Mouse (Mus musculus) myocyte (in vitro differentiated cells): ENCODE results near the gene March2. TPM values are rescaled to one million over a fixed set of nuclear protein-coding genes. Genes with fewer than 3 reads are reported as not detected.
A peak's percentile ranks its signal among the peaks of the same experiment; 100 is the strongest.

ENCODE experiments used
- H3K27me3 ChIP-seq: one replicate; pipeline ENCODE4 v1.6.1; 2011; ENCODE audit not compliant: control insufficient read depth, insufficient read depth, insufficient read length
- H3K36me3 ChIP-seq: one replicate; pipeline ENCODE4 v1.6.1; 2011; ENCODE audit not compliant: control insufficient read depth, insufficient read depth
- H3K4me2 ChIP-seq: one replicate; pipeline ENCODE4 v1.6.1; 2011; ENCODE audit warnings: low read depth, control low read depth
- H3K4me3 ChIP-seq: one replicate; pipeline ENCODE4 v1.5.1; 2011; ENCODE audit warnings: mild to moderate bottlenecking, control low read depth, moderate library complexity
- H3K79me2 ChIP-seq: one replicate; pipeline ENCODE4 v1.6.1; 2011; ENCODE audit not compliant: control insufficient read depth, insufficient read depth
- H3ac ChIP-seq: one replicate; pipeline ENCODE4 v1.6.1; 2011; ENCODE audit not compliant: control insufficient read depth, insufficient read length
- CEBPB ChIP-seq: IDR thresholded peaks from 2 replicates; pipeline ENCODE4 v1.6.1; 2011; ENCODE audit warnings: mild to moderate bottlenecking, moderate library complexity; ENCODE audit not compliant: poor library complexity, insufficient read depth, severe bottlenecking
- E2F4 ChIP-seq: IDR thresholded peaks from one replicate; pipeline ENCODE4 v1.6.1; 2011; ENCODE audit warnings: mild to moderate bottlenecking, control low read depth, moderate library complexity; ENCODE audit not compliant: insufficient read depth
- MAX ChIP-seq: IDR thresholded peaks from one replicate; pipeline ENCODE4 v1.6.1; 2011; ENCODE audit warnings: low read depth, mild to moderate bottlenecking, control low read depth
- MYOD1 ChIP-seq, 3 experiments: IDR thresholded peaks; one replicate each; pipeline ENCODE4 v1.6.1; 2011; ENCODE audit warnings: control low read depth in 2 of 3, low read depth in 2 of 3, mild to moderate bottlenecking in 2 of 3, moderate library complexity in 1 of 3; ENCODE audit not compliant: insufficient read length in 2 of 3, control insufficient read depth in 1 of 3
- MYOG ChIP-seq, 3 experiments: IDR thresholded peaks; one replicate each; pipeline ENCODE4 v1.6.1; 2011; ENCODE audit warnings: control low read depth in 2 of 3, low read depth in 2 of 3, mild to moderate bottlenecking in 2 of 3; ENCODE audit not compliant: insufficient read length in 2 of 3, control insufficient read depth in 1 of 3, insufficient read depth in 1 of 3
- POLR2A ChIP-seq: IDR thresholded peaks from one replicate; pipeline ENCODE4 v1.6.1; 2011; ENCODE audit warnings: low read depth, mild to moderate bottlenecking, control low read depth, moderate library complexity; ENCODE audit not compliant: insufficient read length
- POLR2AphosphoS2 ChIP-seq: IDR thresholded peaks from one replicate; pipeline ENCODE4 v1.6.1; 2011; ENCODE audit warnings: low read depth, control low read depth; ENCODE audit not compliant: insufficient read length
- REST ChIP-seq: IDR thresholded peaks from one replicate; pipeline ENCODE4 v1.6.1; 2011; ENCODE audit warnings: mild to moderate bottlenecking, control low read depth, moderate library complexity; ENCODE audit not compliant: insufficient read depth, insufficient read length
- SRF ChIP-seq: IDR thresholded peaks from one replicate; pipeline ENCODE4 v1.6.1; 2011; ENCODE audit warnings: low read depth; ENCODE audit not compliant: control insufficient read depth, insufficient read length
- TCF12 ChIP-seq: IDR thresholded peaks from one replicate; pipeline ENCODE4 v1.6.1; 2011; ENCODE audit warnings: mild to moderate bottlenecking, control low read depth; ENCODE audit not compliant: poor library complexity, insufficient read depth, severe bottlenecking
- TCF3 ChIP-seq: IDR thresholded peaks from one replicate; pipeline ENCODE4 v1.6.1; 2011; ENCODE audit warnings: low read depth, control low read depth; ENCODE audit not compliant: insufficient read length
- USF1 ChIP-seq: IDR thresholded peaks from one replicate; pipeline ENCODE4 v1.6.1; 2011; ENCODE audit warnings: low read depth, mild to moderate bottlenecking, control low read depth, moderate library complexity
- polyA plus RNA-seq: library from polyadenylated mRNA; unstranded; fragments of >200 nt; fragmentation: generic; extraction: Trizol; gene quantifications from one replicate; pipeline ENCODE4 v1.2.1, GENCODE M21; 2012; ENCODE audit warnings: missing spikeins

March2 gene
- 51.5 TPM for polyA plus RNA-seq

- Histone ChIP-seq H3K36me3 (no peaks in the 10 kb centered on the region), H3K27me3 (no peaks in the 10 kb centered on the region), H3K79me2 (peaks cover 6% of the 10 kb centered on the region), H3K4me2 (peak within 1 kb of the TSS; percentile 83), H3ac (no peak within 1 kb of the TSS), H3K4me3 (peak within 1 kb of the TSS; percentile 46)
- TF ChIP-seq MYOG (IDR thresholded peaks at IDR 0.05; ENCODE audit: control insufficient read depth in 1 of 3, insufficient read depth in 1 of 3, insufficient read length in 2 of 3, low read depth in 2 of 3) = peak in 2 of 3 experiments; percentile 9 to 60
- no peak for TF ChIP-seq TCF12
- no peak for TF ChIP-seq REST
- peak in 2 of 3 experiments; percentile 37 to 59 for TF ChIP-seq MYOD1 (IDR thresholded peaks at IDR 0.05; ENCODE audit: control insufficient read depth in 1 of 3, insufficient read length in 2 of 3, low read depth in 2 of 3)
- TF ChIP-seq E2F4 = no peak
- no peak for TF ChIP-seq USF1
- peak; percentile 62 for TF ChIP-seq POLR2A
- no peak for TF ChIP-seq TCF3
- TF ChIP-seq MAX = no peak
- TF ChIP-seq SRF = peak; percentile 48
- TF ChIP-seq POLR2AphosphoS2 = no peak
Observed at GRCm38 (mm10) chr17:33718384-33718881, at the start of gene March2. TSS of gene March2 (minus strand) at chr17:33718670.

- Histone ChIP-seq H3K27me3 (no peaks in the 10 kb centered on the region), H3K4me3 (no peak overlapping the region), H3K36me3 (no peaks in the 10 kb centered on the region), H3K79me2 (no peaks in the 10 kb centered on the region), H3ac (no peak overlapping the region), H3K4me2 (no peak overlapping the region)
- TF ChIP-seq E2F4 = no peak
- no peak for TF ChIP-seq TCF12
- no peak for TF ChIP-seq POLR2A
- TF ChIP-seq SRF = no peak
- TF ChIP-seq MAX = no peak
- no peak for TF ChIP-seq POLR2AphosphoS2
- TF ChIP-seq CEBPB = no peak
- TF ChIP-seq USF1 = no peak
- no peak for TF ChIP-seq MYOG (IDR thresholded peaks at IDR 0.05; ENCODE audit: control insufficient read depth in 1 of 3, insufficient read depth in 1 of 3, insufficient read length in 2 of 3, low read depth in 2 of 3)
Observed at GRCm38 (mm10) chr17:33766389-33766788, 47.9 kb upstream of the March2 start.

GRCm38 (mm10) chr17:33760255-33761165, 42.0 kb upstream of the March2 start, which contains the start of gene Rab11b:
TSS of gene Rab11b (minus strand) at chr17:33760530.
- H3ac ChIP-seq = peak within 1 kb of the TSS; percentile 98
- H3K79me2 ChIP-seq = peaks cover 38% of the 10 kb centered on the region
- no peaks in the 10 kb centered on the region for H3K36me3 ChIP-seq
- TF ChIP-seq POLR2A = no peak
- TF ChIP-seq REST = no peak
- TF ChIP-seq SRF = peak; percentile 93
- H3K4me3 ChIP-seq = peak within 1 kb of the TSS; percentile 83
- H3K27me3 ChIP-seq = no peaks in the 10 kb centered on the region
- H3K4me2 ChIP-seq = peak within 1 kb of the TSS; percentile 97

- no peaks in the 10 kb centered on the region for H3K36me3 ChIP-seq
- H3K4me3 ChIP-seq = peak overlapping the region; percentile 83
- TF ChIP-seq POLR2A (peak; percentile 67), POLR2AphosphoS2 (peak; percentile 45), MYOD1 (IDR thresholded peaks at IDR 0.05; ENCODE audit: control insufficient read depth in 1 of 3, insufficient read length in 2 of 3, low read depth in 2 of 3) (no peak)
- H3K27me3 ChIP-seq = no peaks in the 10 kb centered on the region
- peak overlapping the region; percentile 97 for H3K4me2 ChIP-seq
- peaks cover 45% of the 10 kb centered on the region for H3K79me2 ChIP-seq
- H3ac ChIP-seq = peak overlapping the region; percentile 98
Observed at GRCm38 (mm10) chr17:33759767-33760254, 41.3 kb upstream of the March2 start.

GRCm38 (mm10) chr17:33757231-33757630, 38.8 kb upstream of the March2 start:
- no peaks in the 10 kb centered on the region for H3K27me3 ChIP-seq
- H3K79me2 ChIP-seq = peaks cover 71% of the 10 kb centered on the region
- H3ac ChIP-seq = no peak overlapping the region
- H3K4me3 ChIP-seq = no peak overlapping the region
- peak overlapping the region; percentile 59 for H3K4me2 ChIP-seq
- TF ChIP-seq REST (no peak), MYOD1 (IDR thresholded peaks at IDR 0.05; ENCODE audit: control insufficient read depth in 1 of 3, insufficient read length in 2 of 3, low read depth in 2 of 3) (peak in 1 of 3 experiments; percentile 35)
- no peaks in the 10 kb centered on the region for H3K36me3 ChIP-seq
